Mouse (Mus musculus): ENCODE data around the gene Dnpep. TPM values are rescaled to one million over a fixed set of nuclear protein-coding genes. Genes with fewer than 3 reads are reported as not detected.
A peak's percentile ranks its signal among the peaks of the same experiment; 100 is the strongest.

Dnpep gene
- polyA plus RNA-seq, 1 experiment from 2014 or later = 184 TPM

- Histone ChIP-seq H3K9ac (replicated peaks; ENCODE audit: low read length) (no peak overlapping the region), H3K27ac (ENCODE audit: low read length) (no peak overlapping the region), H3K4me2 (replicated peaks; ENCODE audit: low read depth, low read length) (no peak overlapping the region), H3K9me3 (ENCODE audit: low read length) (no peaks in the 10 kb centered on the region), H3K36me3 (ENCODE audit: insufficient read depth, low read length) (no peaks in the 10 kb centered on the region), H3K4me1 (ENCODE audit: insufficient read depth, low read length) (peaks cover 30% of the 10 kb centered on the region), H3K4me3 (ENCODE audit: low read length) (no peak overlapping the region), H3K27me3 (ENCODE audit: insufficient read depth, low read length) (no peaks in the 10 kb centered on the region)
- no peak for ATAC-seq (ENCODE audit: low FRiP score, low TSS enrichment)
- 31% methylated on average over 3 of the region's 3 CpGs for WGBS
Measured at GRCm38 (mm10) chr1:75336461-75336860, 18.7 kb upstream of the Dnpep start.

- H3K27ac ChIP-seq (ENCODE audit: low read length) = no peak overlapping the region
- no peak overlapping the region for H3K9ac ChIP-seq (replicated peaks; ENCODE audit: low read length)
- no peak overlapping the region for H3K4me2 ChIP-seq (replicated peaks; ENCODE audit: low read depth, low read length)
- ATAC-seq (ENCODE audit: low FRiP score, low TSS enrichment) = no peak
- no peaks in the 10 kb centered on the region for H3K36me3 ChIP-seq (ENCODE audit: insufficient read depth, low read length)
- WGBS = 84% methylated on average over 1 of the region's 1 CpGs
- H3K4me1 ChIP-seq (ENCODE audit: insufficient read depth, low read length) = peaks cover 2% of the 10 kb centered on the region; the same call in 1 of the 2 replicates
- no peaks in the 10 kb centered on the region for H3K27me3 ChIP-seq (ENCODE audit: insufficient read depth, low read length)
- H3K4me3 ChIP-seq (ENCODE audit: low read length) = no peak overlapping the region
- no peaks in the 10 kb centered on the region for H3K9me3 ChIP-seq (ENCODE audit: low read length)
Measured at GRCm38 (mm10) chr1:75331271-75331670, 13.5 kb upstream of the Dnpep start.

- Histone ChIP-seq H3K36me3 (ENCODE audit: insufficient read depth, low read length) (no peaks in the 10 kb centered on the region), H3K9ac (replicated peaks; ENCODE audit: low read length) (no peak overlapping the region), H3K4me2 (replicated peaks; ENCODE audit: low read depth, low read length) (no peak overlapping the region), H3K9me3 (ENCODE audit: low read length) (no peaks in the 10 kb centered on the region), H3K4me3 (ENCODE audit: low read length) (no peak overlapping the region), H3K27me3 (ENCODE audit: insufficient read depth, low read length) (no peaks in the 10 kb centered on the region), H3K27ac (ENCODE audit: low read length) (no peak overlapping the region), H3K4me1 (ENCODE audit: insufficient read depth, low read length) (no peaks in the 10 kb centered on the region)
- ATAC-seq (ENCODE audit: low FRiP score, low TSS enrichment) = no peak
Measured at GRCm38 (mm10) chr1:75327461-75327860, 9.7 kb upstream of the Dnpep start.

GRCm38 (mm10) chr1:75319166-75319565 is 1.4 kb upstream of the Dnpep start:
- Histone ChIP-seq H3K4me3 (ENCODE audit: low read length) (no peak overlapping the region), H3K36me3 (ENCODE audit: insufficient read depth, low read length) (peaks cover 6% of the 10 kb centered on the region; the same call in 1 of the 2 replicates), H3K27ac (ENCODE audit: low read length) (no peak overlapping the region), H3K27me3 (ENCODE audit: insufficient read depth, low read length) (no peaks in the 10 kb centered on the region), H3K4me1 (ENCODE audit: insufficient read depth, low read length) (peaks cover 12% of the 10 kb centered on the region), H3K9ac (replicated peaks; ENCODE audit: low read length) (no peak overlapping the region), H3K4me2 (replicated peaks; ENCODE audit: low read depth, low read length) (no peak overlapping the region), H3K9me3 (ENCODE audit: low read length) (no peaks in the 10 kb centered on the region)
- no peak for ATAC-seq (ENCODE audit: low FRiP score, low TSS enrichment)
- WGBS = 84% methylated on average over 10 of the region's 10 CpGs

- Histone ChIP-seq H3K27ac (ENCODE audit: low read length) (no peak overlapping the region), H3K4me1 (ENCODE audit: insufficient read depth, low read length) (peaks cover 12% of the 10 kb centered on the region), H3K36me3 (ENCODE audit: insufficient read depth, low read length) (peaks cover 10% of the 10 kb centered on the region; the same call in 1 of the 2 replicates), H3K9ac (replicated peaks; ENCODE audit: low read length) (0 out of 2 replicates have a peak overlapping the region, but pooled peaks have one; percentile 55), H3K9me3 (ENCODE audit: low read length) (no peaks in the 10 kb centered on the region), H3K4me2 (replicated peaks; ENCODE audit: low read depth, low read length) (no peak overlapping the region), H3K4me3 (ENCODE audit: low read length) (no peak overlapping the region), H3K27me3 (ENCODE audit: insufficient read depth, low read length) (no peaks in the 10 kb centered on the region)
- 78% methylated on average over 4 of the region's 4 CpGs for WGBS
- no peak for ATAC-seq (ENCODE audit: low FRiP score, low TSS enrichment)
Measured at GRCm38 (mm10) chr1:75318736-75319135, 946 bp upstream of the Dnpep start.

- WGBS = 70% methylated on average over 3 of the region's 3 CpGs
- Histone ChIP-seq H3K36me3 (ENCODE audit: insufficient read depth, low read length) (peaks cover 15% of the 10 kb centered on the region), H3K4me3 (ENCODE audit: low read length) (peak overlapping the region; percentile 29), H3K4me2 (replicated peaks; ENCODE audit: low read depth, low read length) (peak overlapping the region; percentile 54), H3K4me1 (ENCODE audit: insufficient read depth, low read length) (peaks cover 12% of the 10 kb centered on the region), H3K9me3 (ENCODE audit: low read length) (no peaks in the 10 kb centered on the region), H3K27me3 (ENCODE audit: insufficient read depth, low read length) (no peaks in the 10 kb centered on the region), H3K27ac (ENCODE audit: low read length) (peak overlapping the region; percentile 49; the same call in 1 of the 2 replicates), H3K9ac (replicated peaks; ENCODE audit: low read length) (peak overlapping the region; percentile 55)
- ATAC-seq (ENCODE audit: low FRiP score, low TSS enrichment) = no peak
Measured at GRCm38 (mm10) chr1:75318301-75318700, 511 bp upstream of the Dnpep start.

GRCm38 (mm10) chr1:75316861-75317240 is 939 bp downstream of the Dnpep start:
- Histone ChIP-seq H3K4me3 (ENCODE audit: low read length) (peak overlapping the region; percentile 65), H3K4me2 (replicated peaks; ENCODE audit: low read depth, low read length) (peak overlapping the region; percentile 81), H3K27ac (ENCODE audit: low read length) (peak overlapping the region; percentile 96), H3K27me3 (ENCODE audit: insufficient read depth, low read length) (no peaks in the 10 kb centered on the region), H3K36me3 (ENCODE audit: insufficient read depth, low read length) (peaks cover 29% of the 10 kb centered on the region), H3K9me3 (ENCODE audit: low read length) (no peaks in the 10 kb centered on the region), H3K4me1 (ENCODE audit: insufficient read depth, low read length) (peaks cover 12% of the 10 kb centered on the region), H3K9ac (replicated peaks; ENCODE audit: low read length) (peak overlapping the region; percentile 82)
- ATAC-seq (ENCODE audit: low FRiP score, low TSS enrichment) = peak; percentile 67
- 0% methylated on average over 20 of the region's 20 CpGs for WGBS

- Histone ChIP-seq H3K27me3 (ENCODE audit: insufficient read depth, low read length) (no peaks in the 10 kb centered on the region), H3K36me3 (ENCODE audit: insufficient read depth, low read length) (peaks cover 40% of the 10 kb centered on the region), H3K4me2 (replicated peaks; ENCODE audit: low read depth, low read length) (peak overlapping the region; percentile 81), H3K9ac (replicated peaks; ENCODE audit: low read length) (peak overlapping the region; percentile 82), H3K4me3 (ENCODE audit: low read length) (peak overlapping the region; percentile 65), H3K27ac (ENCODE audit: low read length) (peak overlapping the region; percentile 96; the same call in 1 of the 2 replicates), H3K9me3 (ENCODE audit: low read length) (no peaks in the 10 kb centered on the region), H3K4me1 (ENCODE audit: insufficient read depth, low read length) (peaks cover 12% of the 10 kb centered on the region)
- no peak for ATAC-seq (ENCODE audit: low FRiP score, low TSS enrichment)
- 80% methylated on average over 29 of the region's 29 CpGs for WGBS
Measured at GRCm38 (mm10) chr1:75315456-75316365, 2.1 kb downstream of the Dnpep start.

GRCm38 (mm10) chr1:75315011-75315410 is 2.8 kb downstream of the Dnpep start:
- Histone ChIP-seq H3K4me3 (ENCODE audit: low read length) (no peak overlapping the region), H3K27ac (ENCODE audit: low read length) (no peak overlapping the region), H3K9me3 (ENCODE audit: low read length) (no peaks in the 10 kb centered on the region), H3K36me3 (ENCODE audit: insufficient read depth, low read length) (peaks cover 46% of the 10 kb centered on the region), H3K4me1 (ENCODE audit: insufficient read depth, low read length) (peaks cover 12% of the 10 kb centered on the region), H3K27me3 (ENCODE audit: insufficient read depth, low read length) (no peaks in the 10 kb centered on the region), H3K4me2 (replicated peaks; ENCODE audit: low read depth, low read length) (no peak overlapping the region), H3K9ac (replicated peaks; ENCODE audit: low read length) (no peak overlapping the region)
- WGBS = 92% methylated on average over 6 of the region's 6 CpGs
- no peak for ATAC-seq (ENCODE audit: low FRiP score, low TSS enrichment)

GRCm38 (mm10) chr1:75311694-75312093 is 6.1 kb downstream of the Dnpep start:
- H3K27me3 ChIP-seq (ENCODE audit: insufficient read depth, low read length) = no peaks in the 10 kb centered on the region
- H3K27ac ChIP-seq (ENCODE audit: low read length) = no peak overlapping the region
- no peak for ATAC-seq (ENCODE audit: low FRiP score, low TSS enrichment)
- H3K4me3 ChIP-seq (ENCODE audit: low read length) = no peak overlapping the region
- H3K4me1 ChIP-seq (ENCODE audit: insufficient read depth, low read length) = peaks cover 8% of the 10 kb centered on the region
- no peaks in the 10 kb centered on the region for H3K9me3 ChIP-seq (ENCODE audit: low read length)
- H3K36me3 ChIP-seq (ENCODE audit: insufficient read depth, low read length) = peaks cover 68% of the 10 kb centered on the region
- H3K4me2 ChIP-seq (replicated peaks; ENCODE audit: low read depth, low read length) = no peak overlapping the region
- H3K9ac ChIP-seq (replicated peaks; ENCODE audit: low read length) = no peak overlapping the region
- WGBS = 94% methylated on average over 6 of the region's 6 CpGs
